Mouse (Mus musculus): ENCODE results near the gene Ptpn21. TPM values are rescaled to one million over a fixed set of nuclear protein-coding genes. Genes with fewer than 3 reads are reported as not detected.

The Ptpn21 gene
- total RNA-seq, 1 experiment from 2014 or later = 19.8 TPM

DNA sequence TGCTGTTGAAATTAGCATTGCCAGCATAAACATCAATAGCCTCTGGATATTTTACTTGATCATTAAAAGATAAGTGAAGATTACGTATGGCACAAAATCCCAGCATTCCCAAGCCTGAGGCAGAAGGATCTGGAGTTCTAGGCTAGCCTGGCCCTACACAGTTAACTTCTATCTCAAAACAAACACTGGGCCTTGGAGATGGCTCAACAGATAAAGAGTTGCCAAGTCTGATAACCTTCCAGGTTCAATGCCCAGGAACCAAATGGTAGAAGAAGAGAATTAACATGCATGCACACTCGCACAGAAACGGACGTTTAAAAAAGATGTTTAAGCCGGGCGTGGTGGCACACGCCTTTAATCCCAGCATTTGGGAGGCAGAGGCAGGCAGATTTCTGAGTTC lies 13.0 kb downstream of the Ptpn21 start:
- DNase-seq = no peak

DNA sequence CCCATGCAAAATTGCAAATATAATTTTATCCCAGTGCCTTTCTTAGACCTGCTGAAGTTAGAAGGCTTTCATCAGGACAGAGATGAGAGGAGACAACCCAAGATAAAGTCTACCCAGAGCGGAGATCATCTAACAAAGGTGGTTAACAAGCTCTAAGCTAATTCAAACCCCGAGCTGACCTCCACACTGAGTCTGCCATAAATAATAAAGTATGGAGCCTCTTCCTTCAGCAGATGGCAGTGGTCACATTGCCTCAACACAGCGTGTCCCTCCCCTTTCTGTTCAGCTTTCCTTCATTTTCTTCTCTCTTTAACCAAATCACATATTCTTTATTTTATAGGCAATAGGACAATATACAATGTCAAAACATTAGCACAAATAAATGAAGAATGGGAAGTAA lies 16.2 kb downstream of the Ptpn21 start:
- no peak for DNase-seq

GRCm38 (mm10) chr12:98720628-98721027 lies 16.6 kb downstream of the Ptpn21 start:
- no peak for DNase-seq

DNA sequence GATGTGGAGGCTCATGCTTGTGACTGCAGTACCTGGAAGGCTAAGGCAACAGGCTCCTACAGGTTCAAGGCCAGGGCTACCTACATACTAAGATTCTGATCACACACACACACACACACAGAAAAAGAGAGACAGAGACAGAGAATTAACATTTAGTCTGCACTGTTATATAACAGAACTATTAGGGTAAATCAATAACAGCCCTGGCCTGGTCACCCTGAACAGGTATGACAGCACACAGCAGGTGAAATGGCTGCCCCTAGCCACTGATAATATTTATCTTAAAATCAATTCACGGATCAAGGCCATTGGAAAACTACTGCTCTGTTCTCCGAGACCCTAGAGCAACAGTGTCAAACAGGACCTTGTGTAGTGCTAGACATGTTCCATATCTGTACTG lies 21.1 kb downstream of the Ptpn21 start:
- DNase-seq = no peak

DNA sequence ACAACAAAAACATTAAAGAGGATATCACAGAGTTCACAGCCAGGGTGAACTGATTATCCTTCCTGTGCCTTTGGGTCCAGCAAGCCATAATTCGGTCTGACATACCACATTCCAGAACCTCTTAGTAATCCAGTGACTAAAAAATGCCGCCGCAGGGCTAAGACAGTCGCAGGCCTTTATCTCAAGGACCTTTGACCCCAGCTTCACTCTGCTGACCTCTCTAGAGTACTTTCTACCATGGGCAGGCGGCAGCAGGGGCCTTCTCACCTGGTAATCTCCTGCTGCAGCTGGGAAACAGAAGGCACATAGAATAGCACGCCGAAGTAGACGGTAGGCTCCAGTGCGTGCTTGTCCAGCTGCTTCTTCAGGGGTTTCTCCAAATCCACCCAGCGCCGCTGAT lies 22.4 kb downstream of the Ptpn21 start:
- peak; percentile 51 for DNase-seq

- DNase-seq = no peak
Observed at GRCm38 (mm10) chr12:98713621-98714103, 23.5 kb downstream of the Ptpn21 start.

DNA sequence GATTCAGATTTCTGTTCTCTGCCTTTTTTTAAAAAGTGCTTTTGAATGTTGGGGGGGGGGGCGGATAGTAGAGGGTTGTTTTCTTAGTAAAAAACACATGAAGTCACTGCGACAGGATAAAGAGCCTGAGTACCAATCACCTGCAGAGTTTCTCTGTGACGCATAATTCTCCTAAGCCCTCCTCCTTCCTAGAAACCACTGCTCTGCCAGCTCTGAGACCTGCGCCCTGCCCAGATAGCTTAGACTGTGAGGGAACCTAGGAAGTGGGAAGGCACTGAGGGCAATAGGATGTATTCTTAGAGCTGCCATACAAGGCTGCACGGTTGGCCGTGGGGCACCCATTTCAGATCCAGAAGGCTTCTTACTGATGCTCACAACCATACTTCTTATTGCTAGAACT lies 24.4 kb downstream of the Ptpn21 start:
- DNase-seq = no peak

GRCm38 (mm10) chr12:98703961-98704360 lies 33.2 kb downstream of the Ptpn21 start:
- no peak for DNase-seq

- DNase-seq = no peak
Observed at GRCm38 (mm10) chr12:98703554-98703953, 33.7 kb downstream of the Ptpn21 start.

- no peak for DNase-seq
Observed at GRCm38 (mm10) chr12:98701564-98701963, 35.6 kb downstream of the Ptpn21 start.

- DNase-seq = no peak
Observed at GRCm38 (mm10) chr12:98697202-98697601, 40.0 kb downstream of the Ptpn21 start.

DNA sequence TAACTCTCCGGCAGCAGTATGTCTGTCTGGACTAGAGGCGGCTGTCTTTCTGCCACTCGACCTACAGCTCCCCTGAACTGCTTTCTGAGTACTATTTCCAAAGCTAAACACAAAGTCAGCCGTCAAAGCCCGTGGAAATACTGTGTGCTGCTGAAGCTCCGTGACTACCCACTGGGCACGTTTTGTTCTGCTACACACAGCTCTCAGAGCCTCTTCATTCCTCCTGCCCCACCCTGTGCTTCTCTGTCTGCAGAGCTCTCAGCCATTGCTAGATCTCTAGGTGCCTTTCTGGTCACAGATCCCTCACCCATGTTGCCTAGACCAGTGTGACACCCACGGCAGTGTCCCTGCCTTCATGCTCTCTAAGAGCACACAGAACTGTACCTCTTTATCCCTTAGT lies 47.0 kb downstream of the Ptpn21 start:
- no peak for DNase-seq

GRCm38 (mm10) chr12:98683574-98683973 lies 53.6 kb downstream of the Ptpn21 start:
- DNase-seq = no peak

DNA sequence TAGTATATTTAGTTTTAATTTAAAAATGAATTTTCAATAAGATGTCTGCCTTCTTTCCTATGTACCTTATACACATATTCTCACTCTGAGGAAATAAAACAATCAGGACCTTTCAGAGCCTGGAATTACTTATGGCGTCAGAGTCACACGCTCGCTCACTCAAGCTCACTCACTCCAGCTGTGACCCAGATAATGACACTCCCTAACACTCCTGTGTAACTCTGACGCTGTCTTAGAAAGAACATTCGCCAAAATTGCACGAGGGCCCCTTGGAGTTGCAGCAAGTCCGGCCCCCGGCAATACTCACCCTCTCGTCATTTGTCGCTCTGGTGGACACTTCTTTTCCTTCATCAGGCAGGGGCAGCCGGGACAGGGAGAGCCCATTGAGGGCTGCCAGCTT lies 54.0 kb downstream of the Ptpn21 start:
- DNase-seq = no peak

DNA sequence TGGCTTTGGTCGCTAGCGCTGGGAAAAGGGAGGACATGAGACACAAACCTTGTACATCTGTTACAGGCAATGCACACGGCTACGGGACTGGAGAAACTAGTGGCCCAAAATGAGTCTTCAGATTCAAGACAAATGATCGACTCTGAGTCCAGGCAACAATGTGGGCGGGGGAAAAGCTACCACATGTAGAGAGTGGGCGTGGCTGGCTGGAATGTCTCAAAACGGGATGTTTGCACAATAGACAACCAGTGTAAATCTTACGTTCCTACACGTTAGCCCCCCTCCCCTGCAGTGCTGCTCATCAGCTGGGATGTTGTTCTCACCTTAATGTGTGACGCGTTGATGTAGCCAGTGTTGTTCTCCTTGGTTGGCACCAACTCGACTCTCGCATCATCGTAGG lies 55.0 kb downstream of the Ptpn21 start:
- no peak for DNase-seq

DNA sequence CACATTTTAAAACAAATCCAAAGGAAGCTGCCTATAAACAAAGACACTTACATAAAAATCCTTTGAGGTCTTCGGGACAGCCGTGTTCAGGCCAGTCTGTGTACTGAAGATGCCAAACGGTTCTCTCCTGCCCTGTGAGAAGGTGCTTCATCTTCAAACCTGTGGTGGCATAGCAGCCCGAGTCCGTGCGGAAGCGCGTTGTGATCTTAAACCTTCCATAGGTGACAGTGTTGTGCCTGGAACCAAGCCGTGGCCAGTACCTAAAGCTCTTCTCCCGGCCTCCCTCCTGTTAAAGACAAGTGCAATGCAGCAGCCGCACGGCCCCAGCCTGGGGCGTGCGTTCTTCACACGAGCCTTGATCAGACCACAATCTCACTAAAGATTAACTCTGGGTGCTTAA lies 57.3 kb downstream of the Ptpn21 start:
- DNase-seq = no peak

DNA sequence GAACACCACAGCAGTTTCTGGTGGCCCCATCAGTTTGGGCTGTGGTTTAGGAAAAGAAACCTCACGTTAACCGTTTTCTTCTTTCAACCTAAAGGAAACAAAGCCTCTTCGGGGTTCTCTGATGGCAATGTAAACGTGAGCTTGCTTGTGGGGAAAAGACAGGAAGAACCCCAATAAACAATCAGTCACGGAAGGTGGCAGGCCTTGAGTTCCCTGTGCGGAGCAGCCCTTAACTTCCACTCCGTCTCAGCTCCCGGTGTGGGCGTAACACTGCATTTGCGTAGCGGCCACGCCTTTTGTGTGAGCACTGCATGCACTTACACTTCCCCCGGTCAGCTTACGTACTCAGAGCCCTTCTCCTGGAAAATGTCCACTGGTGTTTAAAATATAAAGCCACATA lies 59.9 kb downstream of the Ptpn21 start:
- DNase-seq = no peak

DNA sequence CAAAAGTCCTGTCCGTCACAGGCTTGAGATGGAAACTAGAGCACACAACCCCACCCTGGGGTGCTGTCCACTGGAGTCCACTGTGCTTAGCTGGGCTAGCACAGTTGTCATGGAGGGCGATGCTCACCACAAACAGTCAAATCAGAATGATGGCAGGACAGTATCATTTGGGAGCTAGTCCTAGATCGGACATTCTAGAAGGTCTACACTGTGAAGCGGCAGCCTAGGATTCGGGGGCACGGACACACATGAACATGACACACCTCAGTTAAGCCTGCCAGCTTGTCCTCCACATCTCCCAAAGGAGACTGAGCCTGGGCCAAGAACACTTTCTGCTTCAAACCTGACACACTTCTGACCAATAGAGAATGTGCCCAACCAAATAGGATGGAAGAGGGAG lies 60.3 kb downstream of the Ptpn21 start:
- no peak for DNase-seq

GRCm38 (mm10) chr12:98674627-98675143 lies 62.5 kb downstream of the Ptpn21 start:
- peak; percentile 87 for DNase-seq

- DNase-seq = no peak
Observed at GRCm38 (mm10) chr12:98673879-98674278, 63.3 kb downstream of the Ptpn21 start.

DNA sequence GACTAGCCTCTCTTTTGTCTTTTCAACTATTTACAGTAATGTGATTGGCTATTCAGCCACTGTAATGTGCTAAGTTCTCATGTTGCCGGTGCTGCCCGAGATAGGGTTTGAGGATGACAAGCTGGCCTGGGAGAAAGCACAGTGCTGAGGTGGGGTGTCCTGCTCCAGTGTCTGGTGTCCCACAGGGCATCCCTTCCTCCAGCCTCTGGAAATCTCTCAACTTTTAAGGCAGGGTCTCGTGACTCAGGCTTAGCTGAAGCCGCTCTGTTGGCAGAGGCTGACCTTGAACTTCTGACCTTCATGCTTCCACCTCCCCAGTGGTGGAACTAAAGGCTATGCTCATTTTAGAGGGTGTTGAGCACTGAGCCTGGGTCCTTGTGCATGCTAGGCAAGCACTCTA lies 66.8 kb downstream of the Ptpn21 start:
- DNase-seq = no peak

DNA sequence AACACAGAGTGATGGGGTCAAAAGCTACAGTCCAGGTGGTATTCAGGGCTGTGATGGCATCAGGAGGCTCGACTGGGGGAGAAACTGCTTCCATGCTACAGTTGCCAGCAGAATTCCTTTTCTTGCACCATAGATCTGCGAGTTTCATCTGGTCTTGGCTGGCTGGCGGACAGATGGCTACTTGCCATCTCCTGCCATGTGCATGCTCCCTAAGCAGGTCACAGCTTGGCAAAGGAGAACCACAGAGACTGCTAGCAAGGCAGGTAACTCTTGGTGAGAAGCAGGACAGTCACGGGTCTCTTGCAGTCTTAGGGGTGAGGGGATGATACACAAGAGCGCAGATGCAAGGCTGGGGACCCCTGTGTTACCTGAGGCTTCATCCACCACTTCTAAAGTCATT lies 67.3 kb downstream of the Ptpn21 start:
- DNase-seq = peak; percentile 68

DNA sequence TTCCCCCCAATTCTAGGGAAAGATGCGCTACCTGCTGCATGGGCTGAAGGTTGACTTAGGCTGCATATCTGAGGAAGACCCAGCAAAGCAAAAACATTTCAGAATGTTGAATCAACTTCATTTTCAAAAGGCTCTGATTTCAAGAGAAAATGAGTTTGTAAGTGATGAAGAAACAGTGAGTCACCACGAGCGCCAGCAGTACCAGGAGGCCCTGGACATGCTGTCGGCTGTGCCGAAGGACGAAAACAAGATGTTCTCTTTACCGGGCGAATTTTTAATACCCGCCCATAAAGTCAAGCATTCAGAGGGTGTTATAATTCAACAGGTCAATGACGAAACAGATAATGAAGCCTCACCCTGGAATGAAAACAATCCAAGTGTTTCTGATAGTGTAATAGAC lies 68.1 kb downstream of the Ptpn21 start:
- peak; percentile 41 for DNase-seq

DNA sequence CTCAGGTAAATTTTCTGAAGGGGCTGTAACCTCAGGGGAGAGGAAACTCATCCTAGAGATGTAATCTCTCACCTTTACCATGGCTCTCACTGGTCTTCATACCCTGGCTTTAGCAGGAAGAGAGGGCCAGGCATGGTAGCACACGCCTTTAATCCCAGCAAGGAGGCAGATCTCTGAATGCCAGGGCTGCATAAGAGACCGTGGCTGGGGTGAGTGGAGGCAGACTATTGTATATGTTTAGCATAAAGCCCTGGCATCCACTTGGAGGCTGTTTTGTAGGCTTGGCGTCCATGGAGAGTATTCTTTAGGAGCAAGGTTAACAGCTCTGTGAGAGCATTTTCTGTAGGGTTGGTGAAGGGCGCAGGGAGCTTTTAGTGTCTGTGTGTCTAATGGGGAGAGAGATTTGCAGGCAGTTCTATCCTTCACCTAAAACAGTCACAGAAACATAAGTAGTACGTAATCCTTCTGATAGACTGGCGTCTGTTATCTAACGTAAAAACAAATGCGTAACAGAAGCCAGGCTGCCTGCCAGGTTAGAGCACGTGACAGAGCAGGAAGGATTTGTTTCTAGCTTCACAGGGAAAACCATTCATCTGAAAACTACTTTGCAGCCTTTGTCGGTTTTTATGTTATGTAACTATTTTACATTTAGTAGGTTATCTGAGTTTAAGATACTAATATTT lies 68.9 kb downstream of the Ptpn21 start:
- peak; percentile 87 for DNase-seq
